Mouse (Mus musculus): ENCODE data around the gene Ttc24. TPM values are rescaled to one million over a fixed set of nuclear protein-coding genes. Genes with fewer than 3 reads are reported as not detected.

Gene Ttc24
- total RNA-seq, 2 experiments from 2014 or later: not detected

DNA sequence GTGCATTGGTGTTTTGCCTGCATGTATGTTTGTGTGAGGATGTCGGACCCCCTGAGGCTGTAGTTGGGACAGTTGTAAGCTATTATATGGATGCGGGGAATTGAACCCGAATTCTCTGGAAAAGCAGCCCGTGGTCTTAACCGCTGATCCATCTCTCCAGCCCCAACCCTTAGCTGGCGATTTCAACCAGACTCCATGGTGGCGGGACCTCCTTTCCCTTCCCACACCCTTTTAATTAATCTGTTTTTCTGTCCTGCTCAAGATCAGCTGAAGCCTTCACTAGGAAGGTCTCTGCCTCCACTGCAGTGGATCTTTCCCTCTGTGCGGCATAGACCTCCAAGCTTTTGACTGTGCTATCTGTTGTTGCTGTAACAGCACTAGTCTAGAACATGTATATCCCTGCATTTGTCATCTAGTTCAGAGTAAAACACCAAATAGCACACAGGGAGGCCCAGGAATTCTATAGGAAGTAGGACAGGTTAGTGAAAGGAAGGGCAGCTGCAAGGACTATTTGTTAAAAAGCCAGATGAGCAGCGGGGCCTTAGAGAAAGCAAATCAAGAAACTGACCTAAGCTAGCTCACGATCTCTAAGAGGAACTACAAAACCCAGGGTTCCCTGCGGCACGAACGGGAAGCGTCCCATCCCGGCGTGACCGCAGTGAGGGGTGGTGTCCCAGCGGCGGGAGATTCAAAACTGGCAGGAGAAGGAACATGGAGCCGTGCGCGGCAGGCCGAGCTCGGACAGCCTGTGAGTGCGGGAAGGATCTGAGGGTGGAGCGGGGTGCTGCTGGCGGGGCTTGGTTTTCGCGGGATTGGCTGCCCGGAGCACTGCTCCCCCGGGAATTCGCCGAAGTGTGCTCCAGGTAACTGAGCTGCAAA is 3.5 kb upstream of the Ttc24 start, which contains the start of gene Iqgap3:
Iqgap3 (plus strand) TSS at position 627 of the 879 bp plus-strand sequence.
- DNase-seq (ENCODE audit: low spot score in 2 of 2): peak; percentile 86 to 89

DNA sequence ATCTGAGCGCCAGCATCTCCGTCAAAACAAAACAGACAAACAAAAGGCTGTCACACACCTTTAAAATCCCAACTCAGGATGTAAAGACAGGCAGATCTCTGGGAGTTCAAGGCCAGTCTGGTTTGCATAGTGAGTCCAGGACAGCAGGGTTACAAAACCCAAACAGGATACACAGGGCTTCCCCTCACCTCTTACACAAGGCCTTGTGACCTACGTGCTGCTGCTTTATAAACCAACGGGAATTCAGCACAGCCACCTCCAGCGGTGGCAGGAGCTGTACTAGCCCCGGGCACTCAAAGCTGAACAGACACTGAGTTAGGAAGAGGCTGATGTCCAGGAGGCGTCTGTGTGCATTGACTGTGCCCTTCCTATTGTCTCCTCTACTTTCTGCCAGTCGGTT is 663 bp downstream of the Ttc24 start:
- DNase-seq (ENCODE audit: low spot score in 2 of 2): no peak

GRCm38 (mm10) chr3:88074766-88075165 is 3.3 kb downstream of the Ttc24 start:
- DNase-seq (ENCODE audit: low spot score in 2 of 2): no peak

DNA sequence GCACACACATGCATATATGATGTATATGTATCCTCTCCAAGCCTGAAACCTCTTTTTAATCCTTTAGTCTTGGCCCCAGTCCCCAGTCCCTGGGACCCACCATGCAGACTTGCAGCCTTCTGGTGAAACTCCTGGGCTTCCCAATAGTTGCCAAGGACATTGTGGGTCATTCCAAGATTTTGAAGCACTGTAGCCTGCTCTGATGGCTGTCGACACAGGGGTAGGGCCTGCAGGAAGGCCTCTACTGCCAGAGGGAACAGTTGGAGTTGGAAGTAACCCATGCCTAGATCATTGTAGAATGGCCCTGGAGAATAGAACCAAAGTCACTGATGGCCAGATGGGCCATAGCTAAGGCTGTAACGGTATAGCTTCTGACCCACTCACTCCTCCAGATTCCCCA is 3.8 kb downstream of the Ttc24 start:
- DNase-seq (ENCODE audit: low spot score in 2 of 2): no peak

GRCm38 (mm10) chr3:88073631-88074030 is 4.5 kb downstream of the Ttc24 start:
- DNase-seq (ENCODE audit: low spot score in 2 of 2): no peak

DNA sequence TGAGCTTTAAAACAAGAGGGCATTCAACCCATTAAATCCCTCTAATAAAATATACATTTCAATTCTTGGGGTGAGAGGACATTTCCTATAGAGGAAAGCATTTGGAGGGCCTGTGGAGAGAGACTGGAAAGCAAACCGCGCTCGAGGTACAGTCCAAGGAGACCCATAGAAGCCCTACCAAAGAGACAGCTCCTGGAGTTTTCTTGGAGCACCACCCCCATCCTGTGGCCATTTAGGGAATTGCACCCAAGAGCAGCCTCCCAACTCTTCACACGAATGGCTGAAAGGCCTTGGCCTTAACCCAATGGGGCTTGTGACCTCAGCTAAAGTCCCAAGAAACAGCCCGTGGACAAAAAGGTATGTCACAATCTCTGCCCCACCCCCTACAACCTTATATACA is 6.3 kb downstream of the Ttc24 start:
- peak; percentile 95 to 96 for DNase-seq (ENCODE audit: low spot score in 2 of 2)

- no peak for DNase-seq (ENCODE audit: low spot score in 2 of 2)
Observed at GRCm38 (mm10) chr3:88068386-88068785, 9.7 kb downstream of the Ttc24 start.

DNA sequence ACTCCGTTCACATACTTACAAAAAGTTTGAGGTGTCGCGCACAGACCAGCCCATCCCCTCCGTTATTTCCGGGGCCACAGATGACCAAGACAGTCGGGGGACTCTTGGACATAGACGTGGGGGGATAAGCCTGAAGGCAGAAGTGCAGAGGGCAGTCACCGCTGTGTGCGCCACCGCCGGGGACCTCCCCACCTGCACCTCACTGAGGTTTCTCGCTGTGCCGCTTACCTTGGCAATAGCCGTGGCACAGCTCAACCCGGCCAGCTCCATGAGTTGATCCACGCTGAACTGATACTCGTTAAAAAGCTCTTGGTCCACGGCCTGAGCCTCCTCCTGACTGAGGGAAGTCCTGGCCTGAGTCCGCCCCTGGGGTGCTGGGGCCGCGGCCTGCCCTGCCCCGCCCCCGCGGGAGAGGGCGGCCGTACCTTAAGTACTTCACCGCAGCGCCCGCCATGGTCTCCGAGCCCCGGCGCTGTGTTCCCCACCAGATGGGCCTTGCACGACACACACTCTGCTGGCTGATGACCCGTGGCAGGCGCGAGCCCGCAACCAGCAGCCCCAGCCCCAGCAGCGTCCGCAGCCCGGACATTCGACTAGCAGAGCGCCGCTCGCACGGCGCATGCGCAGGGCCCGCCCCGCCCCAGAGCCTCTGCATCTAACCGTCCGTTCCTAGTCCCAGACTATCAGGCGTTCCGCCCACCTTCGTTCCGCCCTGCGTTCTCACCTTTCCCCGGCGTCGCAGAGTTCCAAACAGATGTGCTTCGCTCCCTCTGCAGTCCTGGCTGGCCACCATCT is 20.0 kb downstream of the Ttc24 start, which contains the start of gene Naxe:
Naxe (minus strand) TSS at position 594 of the 795 bp plus-strand sequence.
- peak; percentile 77 to 87 for DNase-seq (ENCODE audit: low spot score in 2 of 2)

DNA sequence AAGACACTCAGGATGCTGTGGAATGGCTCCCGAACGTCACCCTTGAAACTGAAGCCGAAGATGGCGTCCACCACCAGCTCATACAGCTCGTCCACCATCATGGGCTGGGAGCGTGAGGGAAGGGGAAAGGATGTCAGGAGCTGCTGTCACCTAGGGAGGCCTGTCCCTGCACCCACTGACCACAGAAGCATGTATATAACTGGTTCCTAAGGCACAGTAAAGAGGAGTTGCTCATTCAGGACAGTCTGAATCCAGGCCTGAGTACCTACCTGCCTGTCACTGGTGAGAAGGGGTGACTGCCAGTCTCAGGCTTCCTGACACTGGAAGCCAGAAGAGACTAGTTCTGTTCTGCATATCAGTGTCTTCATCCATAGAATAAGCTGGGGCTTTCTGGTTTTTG is 21.1 kb downstream of the Ttc24 start:
- no peak for DNase-seq (ENCODE audit: low spot score in 2 of 2)

- no peak for DNase-seq (ENCODE audit: low spot score in 2 of 2)
Observed at GRCm38 (mm10) chr3:88049532-88049931, 28.6 kb downstream of the Ttc24 start.

DNA sequence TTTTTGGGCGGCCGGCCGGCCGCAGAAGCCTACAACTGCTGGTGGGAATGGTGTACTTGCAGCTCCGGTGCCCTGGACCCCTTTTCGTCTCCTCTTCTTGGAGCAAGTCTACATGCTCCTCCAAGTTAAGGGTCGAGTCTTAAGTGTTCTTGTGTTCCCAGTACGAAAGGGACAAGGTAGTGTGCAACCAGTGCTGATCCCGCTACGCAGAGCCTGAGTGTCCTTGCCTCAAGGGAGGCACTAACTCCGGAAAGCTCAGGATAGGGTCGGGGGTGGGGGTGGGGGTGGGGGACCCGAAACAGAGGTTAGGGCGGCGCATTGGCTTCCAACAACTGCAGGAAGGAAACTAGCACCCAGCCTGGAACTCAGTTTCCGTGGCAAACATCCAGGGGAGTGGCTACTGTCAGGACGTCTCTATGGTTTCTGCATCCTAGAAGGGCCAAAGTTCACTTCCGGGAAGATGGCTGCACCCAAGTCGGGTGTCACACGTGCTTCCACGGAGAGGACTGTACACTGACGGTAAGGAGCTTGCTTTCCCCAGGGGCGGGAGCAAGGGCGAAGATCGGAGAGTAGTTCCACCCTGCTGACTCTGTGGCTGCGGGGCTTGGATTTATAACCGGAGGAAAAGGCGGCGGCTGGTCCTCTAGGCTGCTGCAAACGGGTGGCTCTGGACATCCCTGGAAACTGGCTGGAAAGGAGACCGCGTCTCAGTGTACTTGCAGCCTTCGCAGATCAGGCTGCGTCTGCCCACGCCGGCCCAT is 35.3 kb downstream of the Ttc24 start, which contains the start of gene Gpatch4:
Gpatch4 (plus strand) TSS at position 448 of the 761 bp plus-strand sequence.
- DNase-seq (ENCODE audit: low spot score in 2 of 2): peak; percentile 84 to 87

DNA sequence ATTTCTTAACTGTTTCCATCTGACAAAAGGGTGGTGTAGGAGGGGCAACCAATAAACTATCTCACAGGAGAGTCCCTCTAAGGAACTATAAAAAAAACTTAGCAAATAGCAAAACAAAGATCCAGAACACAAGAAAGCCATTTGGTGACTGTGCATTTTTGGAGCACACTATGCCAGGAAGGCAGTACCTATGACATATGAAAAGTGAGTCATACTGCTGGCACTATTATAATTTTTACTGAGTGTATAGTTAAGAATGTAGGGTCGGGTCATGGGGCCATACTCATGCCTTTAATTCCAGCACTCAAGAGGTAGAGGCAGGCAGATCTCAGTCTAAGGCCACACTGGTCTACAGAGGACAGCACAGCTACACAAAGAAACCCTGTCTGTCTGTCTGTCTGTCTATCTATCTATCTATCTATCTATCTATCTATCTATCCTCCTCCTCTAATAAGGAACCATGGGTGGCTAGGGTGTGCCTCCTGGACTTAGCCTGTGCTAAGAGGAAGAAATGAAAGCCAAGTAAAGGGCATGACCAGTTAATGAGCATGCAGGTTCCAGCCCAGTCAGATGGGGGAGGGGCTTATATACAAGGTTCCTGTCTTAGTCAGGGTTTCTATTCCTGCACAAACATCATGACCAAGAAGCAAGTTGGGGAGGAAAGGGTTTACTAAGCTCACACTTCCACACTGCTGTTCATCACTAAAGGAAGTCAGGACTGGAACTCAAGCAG is 42.4 kb downstream of the Ttc24 start:
- no peak for DNase-seq (ENCODE audit: low spot score in 2 of 2)

DNA sequence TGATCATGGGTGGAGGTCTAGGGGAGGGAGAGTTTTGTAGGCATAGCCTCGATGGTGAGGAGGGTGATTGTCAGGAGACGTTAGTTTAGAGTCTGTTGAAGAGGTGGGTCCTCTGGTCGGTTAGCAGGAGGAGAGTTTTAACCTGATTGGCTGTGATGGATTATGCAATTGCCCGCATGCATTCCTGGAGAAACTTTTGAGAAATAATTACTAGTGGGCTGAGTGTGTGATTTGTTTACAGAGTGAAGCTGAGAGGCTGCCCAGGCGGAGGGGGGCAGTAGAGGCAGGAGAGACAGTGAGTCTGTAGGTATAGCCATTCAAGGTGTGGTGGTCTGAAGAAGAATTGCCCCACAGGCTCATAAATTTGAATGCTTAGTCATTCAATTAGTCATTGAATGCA is 44.6 kb downstream of the Ttc24 start:
- no peak for DNase-seq (ENCODE audit: low spot score in 2 of 2)

DNA sequence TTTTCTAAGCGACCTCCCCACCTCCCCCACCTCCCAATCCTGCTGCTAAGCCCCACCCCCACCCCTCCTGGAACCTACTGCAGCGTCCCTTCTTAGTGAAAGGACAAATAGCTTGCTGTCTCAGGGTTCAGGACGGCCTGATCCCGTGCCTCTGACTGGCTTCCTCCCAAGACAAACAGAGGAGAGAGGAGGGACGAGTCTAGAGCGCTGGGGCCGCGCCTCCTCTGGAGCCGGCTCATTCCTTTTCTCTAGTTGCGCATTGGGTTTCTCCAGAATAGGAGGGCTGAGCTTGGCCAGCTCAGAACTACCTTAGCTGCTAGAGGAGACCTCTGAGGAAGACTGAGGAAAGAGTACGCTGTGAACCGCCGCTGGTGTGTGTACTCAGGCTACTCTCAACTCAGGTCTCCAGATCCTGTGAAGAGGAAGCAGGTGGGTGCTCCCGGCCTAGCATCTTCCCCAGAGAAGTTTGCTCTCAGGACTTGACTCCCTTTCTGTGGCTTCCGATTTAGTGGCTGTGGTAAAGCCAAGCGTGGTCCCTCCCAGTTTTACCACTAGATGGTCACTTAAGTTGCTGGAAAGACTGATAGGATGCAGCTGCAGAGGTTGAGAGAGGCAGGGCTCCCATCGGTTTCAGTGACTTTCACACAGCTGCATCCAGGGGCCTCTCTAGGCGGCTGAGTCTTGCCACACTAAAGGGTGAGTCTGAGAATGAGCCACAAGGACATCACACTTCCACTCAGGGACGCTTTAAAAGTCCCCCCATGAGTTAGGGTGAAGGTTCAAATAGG is 47.3 kb downstream of the Ttc24 start:
- peak; percentile 21 to 27 for DNase-seq (ENCODE audit: low spot score in 2 of 2)

DNA sequence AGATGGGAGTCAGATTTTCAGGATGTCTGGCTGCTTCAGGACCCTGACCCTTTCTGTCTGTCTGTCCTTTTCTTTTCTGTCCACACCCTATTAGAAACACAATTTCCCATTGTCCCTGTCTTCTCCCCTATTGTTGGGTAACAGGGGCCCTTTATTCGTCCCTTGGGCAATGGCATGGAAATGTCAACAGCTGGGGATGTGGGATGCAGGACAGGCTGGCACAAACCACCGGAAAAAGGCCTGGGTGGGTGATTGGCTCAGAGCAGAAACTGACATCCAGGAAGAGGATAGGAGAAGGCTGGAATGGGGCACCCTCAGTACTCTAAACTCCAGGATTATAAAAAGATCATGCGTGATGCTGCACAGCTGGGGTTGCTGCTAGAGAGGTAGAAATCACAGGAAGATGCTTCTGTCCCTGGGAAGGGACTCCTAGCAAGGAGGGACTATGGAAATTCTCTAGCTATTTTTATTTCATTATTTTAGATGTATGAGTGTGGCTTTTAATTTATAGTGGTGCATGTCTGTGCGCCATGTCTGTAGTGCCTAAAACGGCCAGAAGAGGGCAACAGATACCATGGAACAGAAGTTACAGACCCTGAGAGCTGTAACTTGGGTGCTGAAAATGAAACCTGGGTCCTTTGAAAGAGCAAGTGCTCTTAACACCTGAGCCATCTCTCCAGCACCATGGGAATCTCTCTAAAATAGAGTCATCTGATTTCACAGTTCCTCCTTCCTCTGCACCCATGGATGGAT is 50.5 kb downstream of the Ttc24 start, which contains the start of gene Hapln2:
Hapln2 (minus strand) TSS at position 150 of the 753 bp plus-strand sequence.
- no peak for DNase-seq (ENCODE audit: low spot score in 2 of 2)

DNA sequence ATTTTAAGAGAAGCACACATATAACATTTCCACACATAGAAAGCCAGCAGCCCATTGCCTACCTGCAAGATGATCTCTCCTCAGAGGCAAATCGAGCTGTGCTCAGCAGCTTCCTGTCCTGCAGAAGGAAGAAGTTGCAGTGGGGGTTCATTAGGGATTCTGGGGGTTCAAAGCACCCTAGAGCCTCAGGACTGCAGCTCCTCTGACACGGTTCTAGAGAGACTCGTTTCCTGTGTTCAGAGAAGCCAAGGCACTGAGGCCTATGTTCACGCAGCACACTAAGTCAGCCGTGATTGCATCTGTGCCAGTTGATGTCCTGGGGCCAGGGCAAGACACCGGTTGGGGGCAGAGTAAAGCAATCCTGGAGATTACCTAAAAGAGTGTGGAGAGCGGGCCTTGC is 51.3 kb downstream of the Ttc24 start:
- no peak for DNase-seq (ENCODE audit: low spot score in 2 of 2)

DNA sequence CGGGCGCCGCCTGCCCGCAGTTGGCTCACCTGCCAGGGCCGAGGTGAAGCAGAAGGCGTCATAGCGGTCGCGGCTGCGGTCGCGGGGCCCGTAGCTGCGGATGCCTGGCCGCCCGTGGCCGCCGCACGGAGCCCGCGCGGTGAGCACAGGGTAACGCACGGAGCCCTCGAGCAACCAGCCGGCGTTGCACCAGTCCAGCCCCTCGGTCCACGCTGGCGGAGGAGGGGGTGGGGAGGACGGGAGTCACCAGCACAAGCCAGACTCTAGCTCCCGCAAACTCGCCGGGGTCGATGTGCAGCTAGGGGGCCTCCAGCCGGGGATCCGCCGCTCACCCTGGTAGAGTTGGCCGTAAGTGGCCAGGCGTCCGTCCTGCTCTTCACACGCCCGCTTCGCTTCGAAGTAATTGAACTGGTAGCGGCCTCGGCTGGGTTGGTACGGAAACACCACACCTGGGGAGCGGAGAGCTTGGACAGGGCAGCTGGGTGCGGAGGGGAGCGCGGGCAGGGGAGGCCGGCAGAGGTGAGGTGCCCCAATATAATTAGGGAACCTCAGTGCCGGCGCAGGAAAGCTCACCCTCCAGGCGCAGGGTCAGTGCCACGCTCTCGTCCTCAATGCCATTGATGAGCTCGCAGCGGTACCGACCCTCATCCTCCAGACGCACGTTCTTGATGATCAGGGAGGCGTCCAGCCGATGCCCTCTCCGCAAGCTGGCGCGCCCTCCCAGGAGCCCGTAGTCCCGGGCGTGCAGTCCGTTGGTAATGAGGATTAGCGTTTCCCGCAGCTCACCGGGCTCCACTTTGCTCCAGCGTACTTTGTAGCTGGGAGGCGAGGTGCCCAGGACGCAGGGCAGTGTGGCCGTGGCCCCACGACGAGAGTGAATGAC is 54.7 kb downstream of the Ttc24 start:
- peak; percentile 26 to 34 for DNase-seq (ENCODE audit: low spot score in 2 of 2)

All from layer of hippocampus, postnatal 10 days (tissue).